Mouse (Mus musculus) neural tube, embryonic 11.5 days (tissue): Measurements from ENCODE around the gene Eif4a3. TPM values are rescaled to one million over a fixed set of nuclear protein-coding genes. Genes with fewer than 3 reads are reported as not detected.

Source experiments
- ATAC-seq: fragments of 200-750 bp; cut with Nextera tagmentation; 2 replicates; pipeline ENCODE4 v1.8.0; 2017; ENCODE audit warnings: moderate number of reproducible peaks, mild to moderate bottlenecking, moderate TSS enrichment, moderate library complexity; ENCODE audit not compliant: insufficient read depth, low FRiP score, low TSS enrichment
- DNase-seq: peaks from one replicate; pipeline ENCODE4 v3.0.0-alpha.2; 2015; ENCODE audit warnings: low spot score
- H3K27ac ChIP-seq: fragments of 300-500 bp; sonication (generic); 2 replicates; pipeline ENCODE4 v1.5.1; 2014; ENCODE audit warnings: low read depth, mild to moderate bottlenecking, low read length
- H3K27me3 ChIP-seq: fragments of 300-500 bp; sonication (generic); 2 replicates; pipeline ENCODE4 v1.6.1; 2014; ENCODE audit warnings: mild to moderate bottlenecking, low read length, mixed read lengths; ENCODE audit not compliant: control insufficient read depth, insufficient read depth
- H3K36me3 ChIP-seq: fragments of 300-500 bp; sonication (generic); 2 replicates; pipeline ENCODE4 v1.6.1; 2014; ENCODE audit warnings: mild to moderate bottlenecking, low read length, moderate library complexity, mixed read lengths; ENCODE audit not compliant: control insufficient read depth, insufficient read depth
- H3K4me1 ChIP-seq: fragments of 300-500 bp; sonication (generic); 2 replicates; pipeline ENCODE4 v1.6.1; 2014; ENCODE audit warnings: low read length, mixed read lengths; ENCODE audit not compliant: control insufficient read depth, insufficient read depth
- H3K4me2 ChIP-seq: fragments of 300-500 bp; sonication (generic); 2 replicates; pipeline ENCODE4 v1.6.1; 2014; ENCODE audit warnings: low read depth, mild to moderate bottlenecking, moderate library complexity
- H3K4me3 ChIP-seq: fragments of 300-500 bp; sonication (generic); 2 replicates; pipeline ENCODE4 v1.5.1; 2014; ENCODE audit warnings: low read depth, low read length
- H3K9ac ChIP-seq: fragments of 300-500 bp; sonication (generic); 2 replicates; pipeline ENCODE4 v1.6.1; 2014; ENCODE audit warnings: mild to moderate bottlenecking, low read length
- H3K9me3 ChIP-seq: fragments of 300-500 bp; sonication (generic); 2 replicates; pipeline ENCODE4 v1.6.1; 2016; ENCODE audit warnings: low read length; ENCODE audit not compliant: control insufficient read depth
- WGBS: fragments of 180-500 bp; shearing (Covaris S2); extraction: QIAGEN DNeasy Blood & Tissue Kit; methylation state at CpG from one replicate; pipeline ENCODE4 v1.1.7; 2014; 5-methylcytosine and 5-hydroxymethylcytosine counted together
- polyA plus RNA-seq: library from polyadenylated mRNA; unstranded; fragments of >200 nt; fragmentation: Nextera tagmentation; extraction: Ambion mirVana; gene quantifications from 2 replicates; pipeline ENCODE4 v1.2.1, GENCODE M21; 2014

Eif4a3 gene
- polyA plus RNA-seq, 1 experiment from 2014 or later, result 421 TPM

DNA sequence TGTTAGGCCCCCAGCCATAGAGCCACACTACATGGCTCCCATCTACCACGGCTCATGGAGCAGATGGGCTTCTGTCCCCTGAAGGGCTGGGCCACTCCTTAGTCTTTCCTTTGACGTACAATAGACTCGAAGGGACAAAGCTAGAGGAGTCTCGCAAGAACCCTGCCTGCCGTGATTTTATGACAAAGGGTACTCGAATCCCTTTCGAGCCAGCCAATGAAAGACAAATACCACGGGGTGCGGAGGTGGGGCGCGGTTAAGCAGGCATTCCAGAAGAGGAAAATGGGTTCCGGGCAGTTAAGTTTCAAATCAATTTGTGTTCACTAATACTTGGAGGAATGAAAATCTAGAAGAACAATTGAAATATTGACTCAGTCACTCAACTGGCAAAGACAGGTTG is 60.4 kb downstream of the Eif4a3 start:
- Histone ChIP-seq H3K9me3 (peaks cover 3% of the 10 kb centered on the region; the same call in 1 of the 2 replicates), H3K4me1 (peaks cover 2% of the 10 kb centered on the region; the same call in 1 of the 2 replicates), H3K9ac (no peak overlapping the region), H3K36me3 (peaks cover 4% of the 10 kb centered on the region; the same call in 1 of the 2 replicates), H3K4me2 (no peak overlapping the region), H3K27ac (no peak overlapping the region), H3K4me3 (no peak overlapping the region), H3K27me3 (no peaks in the 10 kb centered on the region)
- 84% methylated on average over 12 of the region's 12 CpGs for WGBS
- no peak for DNase-seq
- ATAC-seq, result no peak

Other genes with a start within 250 kb of the Eif4a3 start
- gene Cbx4, start 213.9 kb downstream of the Eif4a3 start, polyA plus RNA-seq, result 6.0 and 6.1 TPM in 2 replicates
- 15.2 and 16.8 TPM in 2 replicates for gene Tbc1d16, start 71.6 kb downstream of the Eif4a3 start, polyA plus RNA-seq
- gene Ccdc40, start 71.5 kb downstream of the Eif4a3 start, polyA plus RNA-seq, result 14.8 and 15.3 TPM in 2 replicates
- gene Gaa, start 32.2 kb downstream of the Eif4a3 start, polyA plus RNA-seq, result 21.4 and 24.1 TPM in 2 replicates
- gene Card14, start 7.7 kb upstream of the Eif4a3 start, polyA plus RNA-seq, result not detected in 2 replicates
- gene Sgsh, start 55.4 kb upstream of the Eif4a3 start, polyA plus RNA-seq, result 5.2 and 6.7 TPM in 2 replicates
- gene Slc26a11, start 55.5 kb upstream of the Eif4a3 start, polyA plus RNA-seq, result 4.3 and 5.2 TPM in 2 replicates
- gene Rnf213, start 93.0 kb upstream of the Eif4a3 start, polyA plus RNA-seq, result 1.8 and 1.9 TPM in 2 replicates
- 13.9 and 18.1 TPM in 2 replicates for gene Endov, start 191.3 kb upstream of the Eif4a3 start, polyA plus RNA-seq
- gene Nptx1, start 247.7 kb upstream of the Eif4a3 start, polyA plus RNA-seq, result 8.3 and 9.2 TPM in 2 replicates